Mouse (Mus musculus): Measurements from ENCODE around the gene Ccdc93. TPM values are rescaled to one million over a fixed set of nuclear protein-coding genes. Genes with fewer than 3 reads are reported as not detected.

Ccdc93 gene
- polyA plus RNA-seq, 1 experiment from 2014 or later: 11.3 TPM

- Histone ChIP-seq H3K36me3 (peaks cover 66% of the 10 kb centered on the region), H3K4me1 (no peaks in the 10 kb centered on the region), H3K27ac (no peak overlapping the region), H3K4me2 (no peak overlapping the region), H3K9ac (no peak overlapping the region), H3K9me3 (replicated peaks) (no peaks in the 10 kb centered on the region), H3K4me3 (replicated peaks) (no peak overlapping the region), H3K27me3 (no peaks in the 10 kb centered on the region)
- WGBS: 88% methylated on average over 5 of the region's 5 CpGs
- no peak for ATAC-seq (replicated peaks; ENCODE audit: low FRiP score)
These were observed 48.6 kb downstream of the Ccdc93 start for GRCm38 (mm10) chr1:121479403-121479802.

DNA sequence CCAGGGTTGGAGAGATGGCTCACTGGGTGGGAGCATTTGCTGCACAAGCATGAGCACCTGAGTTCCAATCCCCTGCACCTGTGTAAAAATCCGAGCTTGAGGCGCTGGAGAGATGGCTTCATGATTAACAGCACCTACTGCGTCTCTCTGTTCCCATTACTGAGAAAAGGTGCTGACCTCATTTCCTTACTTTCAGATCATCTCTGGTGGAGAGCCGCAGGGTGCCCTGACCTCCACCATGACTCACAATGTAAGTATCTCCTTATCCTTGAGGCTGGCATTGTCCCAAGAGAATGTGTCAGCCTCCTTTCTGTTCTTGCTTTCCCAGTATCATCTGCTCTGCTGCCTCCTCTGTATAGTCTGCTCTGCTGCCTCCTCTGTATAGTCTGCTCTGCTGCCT, 52.2 kb downstream of the Ccdc93 start:
- WGBS: 80% methylated on average over 4 of the region's 4 CpGs
- no peaks in the 10 kb centered on the region for H3K9me3 ChIP-seq (replicated peaks)
- no peak overlapping the region for H3K4me3 ChIP-seq (replicated peaks)

DNA sequence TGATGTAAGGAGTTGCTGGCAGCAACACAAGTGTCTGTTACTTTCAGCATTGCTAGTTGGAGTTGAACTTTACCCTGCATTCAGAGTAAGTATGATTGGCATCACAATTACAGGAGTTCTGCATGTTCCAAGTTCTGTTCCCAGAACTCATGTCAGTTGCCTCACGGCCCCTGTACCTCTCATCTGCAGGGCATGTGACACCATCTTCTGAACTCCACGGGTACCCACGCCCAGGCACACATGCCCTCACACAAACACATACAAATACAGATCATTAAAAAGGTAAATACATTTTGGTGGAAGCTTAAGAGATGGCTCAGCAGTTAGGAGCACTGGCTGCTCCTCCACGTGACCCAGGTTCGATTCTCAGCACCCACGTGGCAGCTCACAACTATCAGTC, 56.0 kb downstream of the Ccdc93 start:
- Histone ChIP-seq H3K27me3 (no peaks in the 10 kb centered on the region), H3K36me3 (peaks cover 43% of the 10 kb centered on the region), H3K27ac (no peak overlapping the region), H3K4me2 (no peak overlapping the region), H3K4me1 (no peaks in the 10 kb centered on the region), H3K9ac (no peak overlapping the region), H3K4me3 (replicated peaks) (no peak overlapping the region), H3K9me3 (replicated peaks) (no peaks in the 10 kb centered on the region)
- no peak for ATAC-seq (replicated peaks; ENCODE audit: low FRiP score)
- 93% methylated on average over 6 of the region's 6 CpGs for WGBS

More for the DNA sequence above, 52.2 kb downstream of the Ccdc93 start:
- no peak for ATAC-seq (replicated peaks; ENCODE audit: low FRiP score)
- Histone ChIP-seq H3K27ac (no peak overlapping the region), H3K4me1 (no peaks in the 10 kb centered on the region), H3K4me2 (no peak overlapping the region), H3K36me3 (peaks cover 58% of the 10 kb centered on the region), H3K9ac (no peak overlapping the region), H3K27me3 (no peaks in the 10 kb centered on the region)

DNA sequence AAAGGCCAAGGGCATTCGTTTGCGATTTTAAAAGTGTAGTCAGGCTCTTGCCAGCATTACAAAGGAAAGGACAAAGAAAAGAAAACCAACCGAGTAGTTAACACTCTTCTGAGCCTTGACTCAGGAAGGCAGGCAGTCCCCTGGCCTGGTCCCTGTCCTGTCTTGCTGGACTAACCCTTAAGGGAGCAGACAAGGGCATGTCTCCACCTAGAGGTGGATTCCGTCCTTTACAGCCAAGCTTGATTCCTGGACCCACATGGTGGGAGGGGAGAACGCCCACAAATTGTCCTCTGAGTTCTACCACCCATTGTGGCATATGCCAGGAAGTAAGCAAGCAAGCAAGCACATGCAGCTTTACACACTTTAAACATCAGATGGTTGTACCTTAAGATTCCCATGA, 59.4 kb downstream of the Ccdc93 start:
- no peaks in the 10 kb centered on the region for H3K4me1 ChIP-seq
- peak; percentile 68; the same call in 1 of the 2 replicates for ATAC-seq (replicated peaks; ENCODE audit: low FRiP score)
- peaks cover 56% of the 10 kb centered on the region for H3K36me3 ChIP-seq
- H3K4me2 ChIP-seq: no peak overlapping the region
- no peaks in the 10 kb centered on the region for H3K27me3 ChIP-seq
- H3K9me3 ChIP-seq (replicated peaks): no peaks in the 10 kb centered on the region
- H3K27ac ChIP-seq: no peak overlapping the region
- H3K4me3 ChIP-seq (replicated peaks): no peak overlapping the region
- 30% methylated on average over 5 of the region's 5 CpGs for WGBS
- H3K9ac ChIP-seq: no peak overlapping the region

- Histone ChIP-seq H3K27me3 (no peaks in the 10 kb centered on the region), H3K9me3 (replicated peaks) (no peaks in the 10 kb centered on the region), H3K4me2 (no peak overlapping the region), H3K4me3 (replicated peaks) (no peak overlapping the region), H3K9ac (no peak overlapping the region), H3K36me3 (peaks cover 86% of the 10 kb centered on the region), H3K4me1 (no peaks in the 10 kb centered on the region), H3K27ac (no peak overlapping the region)
- WGBS: 98% methylated on average over 4 of the region's 4 CpGs
- ATAC-seq (replicated peaks; ENCODE audit: low FRiP score): no peak
These were observed 66.2 kb downstream of the Ccdc93 start for GRCm38 (mm10) chr1:121497093-121497492.

GRCm38 (mm10) chr1:121508729-121509128, 77.9 kb downstream of the Ccdc93 start:
- ATAC-seq (replicated peaks; ENCODE audit: low FRiP score): no peak
- Histone ChIP-seq H3K27me3 (no peaks in the 10 kb centered on the region), H3K4me3 (replicated peaks) (no peak overlapping the region), H3K36me3 (peaks cover 12% of the 10 kb centered on the region; the same call in 1 of the 2 replicates), H3K4me2 (no peak overlapping the region), H3K9me3 (replicated peaks) (no peaks in the 10 kb centered on the region), H3K4me1 (no peaks in the 10 kb centered on the region), H3K27ac (no peak overlapping the region), H3K9ac (no peak overlapping the region)
- 92% methylated on average over 2 of the region's 2 CpGs for WGBS

DNA sequence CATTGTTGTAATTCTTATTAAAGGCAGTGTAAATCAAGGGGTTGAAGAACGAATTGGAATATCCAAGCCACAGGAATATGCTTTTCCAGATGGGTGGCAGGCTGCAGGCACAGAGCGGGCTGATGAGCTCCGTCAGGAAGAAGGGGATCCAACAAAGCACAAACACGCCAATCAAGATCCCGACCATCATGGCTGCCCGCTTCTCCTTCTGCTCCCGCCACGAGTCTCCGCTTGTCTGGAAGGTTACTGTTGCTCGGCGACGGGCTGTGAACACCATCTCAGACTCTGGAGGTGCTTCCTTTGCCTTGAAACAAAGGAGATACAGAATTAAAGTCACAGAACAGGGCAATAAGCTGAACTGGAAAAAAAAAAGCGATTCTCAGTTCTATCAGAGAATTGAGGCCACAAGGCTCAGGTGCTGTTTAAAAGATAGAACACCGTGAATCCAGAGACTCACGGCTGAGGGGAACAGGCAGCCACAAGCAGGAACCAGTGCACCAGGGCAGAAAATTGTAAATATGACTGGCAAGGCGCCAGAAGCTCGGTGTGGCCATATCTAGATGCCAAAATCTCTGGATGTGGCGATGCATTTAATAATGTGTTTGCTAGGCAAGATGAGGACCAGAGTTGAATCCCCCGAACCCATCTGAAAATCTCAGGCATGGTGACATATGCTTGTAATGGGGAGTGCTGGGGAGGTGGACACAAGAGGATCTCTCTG, 79.7 kb downstream of the Ccdc93 start:
- Histone ChIP-seq H3K27ac (no peak overlapping the region), H3K4me2 (no peak overlapping the region), H3K4me3 (replicated peaks) (no peak overlapping the region), H3K9ac (no peak overlapping the region), H3K9me3 (replicated peaks) (no peaks in the 10 kb centered on the region), H3K27me3 (no peaks in the 10 kb centered on the region), H3K36me3 (peaks cover 7% of the 10 kb centered on the region; the same call in 1 of the 2 replicates), H3K4me1 (no peaks in the 10 kb centered on the region)
- no peak for ATAC-seq (replicated peaks; ENCODE audit: low FRiP score)
- 88% methylated on average over 19 of the region's 19 CpGs for WGBS

DNA sequence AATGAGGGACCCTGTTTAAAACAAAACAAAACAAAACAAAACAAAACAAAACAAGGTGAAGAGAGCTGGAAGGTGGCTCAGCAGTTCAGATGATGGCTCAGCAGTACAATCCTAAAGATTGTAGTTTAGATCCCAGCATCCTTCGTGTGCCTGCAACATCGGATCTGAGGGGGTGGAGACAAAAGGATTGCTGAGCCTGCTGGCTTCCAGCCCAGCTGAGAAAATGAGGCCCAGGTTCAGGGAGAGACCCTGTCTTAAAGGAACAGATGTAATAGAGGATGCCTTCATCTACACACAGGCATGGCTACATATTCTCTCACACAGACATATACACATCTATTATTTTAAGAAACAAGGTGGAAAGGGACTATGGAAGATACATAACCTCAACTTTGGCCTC, 80.3 kb downstream of the Ccdc93 start:
- WGBS: 43% methylated on average over 2 of the region's 2 CpGs

GRCm38 (mm10) chr1:121511966-121512365, 81.1 kb downstream of the Ccdc93 start:
- Histone ChIP-seq H3K36me3 (peaks cover 6% of the 10 kb centered on the region; the same call in 1 of the 2 replicates), H3K9ac (no peak overlapping the region), H3K4me2 (no peak overlapping the region), H3K4me1 (no peaks in the 10 kb centered on the region), H3K27ac (no peak overlapping the region), H3K27me3 (no peaks in the 10 kb centered on the region), H3K9me3 (replicated peaks) (no peaks in the 10 kb centered on the region), H3K4me3 (replicated peaks) (no peak overlapping the region)
- 91% methylated on average over 2 of the region's 2 CpGs for WGBS
- ATAC-seq (replicated peaks; ENCODE audit: low FRiP score): no peak

More for the DNA sequence above, 80.3 kb downstream of the Ccdc93 start:
- Histone ChIP-seq H3K9me3 (replicated peaks) (no peaks in the 10 kb centered on the region), H3K27me3 (no peaks in the 10 kb centered on the region), H3K4me2 (no peak overlapping the region), H3K4me3 (replicated peaks) (no peak overlapping the region), H3K36me3 (peaks cover 6% of the 10 kb centered on the region; the same call in 1 of the 2 replicates), H3K9ac (no peak overlapping the region), H3K27ac (no peak overlapping the region), H3K4me1 (no peaks in the 10 kb centered on the region)
- no peak for ATAC-seq (replicated peaks; ENCODE audit: low FRiP score)

- Histone ChIP-seq H3K36me3 (no peaks in the 10 kb centered on the region), H3K4me2 (no peak overlapping the region), H3K9me3 (replicated peaks) (no peaks in the 10 kb centered on the region), H3K4me1 (no peaks in the 10 kb centered on the region), H3K27me3 (no peaks in the 10 kb centered on the region), H3K27ac (no peak overlapping the region), H3K4me3 (replicated peaks) (no peak overlapping the region), H3K9ac (no peak overlapping the region)
- WGBS: 85% methylated on average over 1 of the region's 1 CpGs
- no peak for ATAC-seq (replicated peaks; ENCODE audit: low FRiP score)
These were observed 87.8 kb downstream of the Ccdc93 start for GRCm38 (mm10) chr1:121518609-121519008.

GRCm38 (mm10) chr1:121527061-121527460, 96.2 kb downstream of the Ccdc93 start:
- peak overlapping the region; percentile 41 for H3K4me3 ChIP-seq (replicated peaks)
- WGBS: 55% methylated on average over 17 of the region's 17 CpGs
- H3K4me1 ChIP-seq: peaks cover 17% of the 10 kb centered on the region
- H3K4me2 ChIP-seq: peak overlapping the region; percentile 76
- H3K9ac ChIP-seq: no peak overlapping the region
- H3K36me3 ChIP-seq: no peaks in the 10 kb centered on the region
- H3K27me3 ChIP-seq: peaks cover 32% of the 10 kb centered on the region
- H3K9me3 ChIP-seq (replicated peaks): no peaks in the 10 kb centered on the region
- H3K27ac ChIP-seq: no peak overlapping the region
- no peak for ATAC-seq (replicated peaks; ENCODE audit: low FRiP score)

GRCm38 (mm10) chr1:121527600-121528398, 97.0 kb downstream of the Ccdc93 start:
- peaks cover 32% of the 10 kb centered on the region for H3K27me3 ChIP-seq
- 12% methylated on average over 55 of the region's 55 CpGs for WGBS
- ATAC-seq (replicated peaks; ENCODE audit: low FRiP score): peak; percentile 68

More at GRCm38 (mm10) chr1:121527600-121528398, 97.0 kb downstream of the Ccdc93 start:
- Histone ChIP-seq H3K9me3 (replicated peaks) (no peaks in the 10 kb centered on the region), H3K4me1 (peaks cover 17% of the 10 kb centered on the region), H3K36me3 (no peaks in the 10 kb centered on the region), H3K27ac (no peak overlapping the region), H3K9ac (peak overlapping the region; percentile 14; the same call in 1 of the 2 replicates), H3K4me2 (peak overlapping the region; percentile 76), H3K4me3 (replicated peaks) (peak overlapping the region; percentile 41)

All from kidney, embryonic 15.5 days (tissue).